Mouse (Mus musculus): ENCODE measurements at regions not wholly inside any gene's neighbourhood (a gene's known extent, or its start where the extent isn't known, plus 50 kb on each side); places are given as distances from the start of the nearest gene placed in this dataset.

DNA sequence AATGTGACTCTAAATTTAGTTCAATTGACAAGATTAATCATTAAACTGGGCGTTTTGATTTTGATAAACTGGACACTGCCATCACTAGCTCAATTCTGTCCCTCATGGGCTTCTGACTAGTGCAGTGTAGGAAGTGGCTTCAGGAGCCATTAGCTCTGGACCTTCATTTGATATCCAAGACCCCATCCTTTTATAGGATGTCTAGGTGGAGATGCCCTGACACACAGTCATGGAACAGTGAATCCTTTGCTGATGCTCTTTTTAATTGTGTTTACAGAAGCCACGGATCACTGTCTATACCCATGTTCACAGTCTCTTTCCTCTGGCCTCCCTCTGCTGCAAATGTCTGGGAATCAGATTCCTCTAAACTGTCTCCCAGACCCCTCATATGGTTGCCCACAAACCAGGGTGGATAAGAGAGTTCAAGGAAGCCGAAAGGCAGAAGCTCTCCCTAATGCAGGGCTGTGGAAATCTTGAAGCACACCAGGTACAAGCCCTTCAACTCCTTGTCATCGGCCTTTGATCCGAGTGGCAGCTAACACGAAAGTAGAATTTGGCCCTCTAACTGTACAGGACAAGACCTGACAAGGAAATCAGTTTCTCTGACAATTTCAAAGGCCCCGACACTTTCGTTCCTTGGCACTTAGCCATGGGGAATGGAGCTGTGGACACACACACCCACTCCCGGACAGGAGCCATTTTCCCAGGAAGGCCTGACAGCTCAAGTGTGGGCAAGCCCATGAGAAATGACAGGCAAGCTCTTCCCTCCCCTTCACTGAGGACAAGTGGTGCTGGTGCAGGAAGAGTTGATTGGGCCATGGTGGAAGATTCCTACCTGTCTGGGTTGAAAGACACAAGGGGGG lies 135.2 kb upstream of the Parp11 start:
- no peak for DNase-seq

DNA sequence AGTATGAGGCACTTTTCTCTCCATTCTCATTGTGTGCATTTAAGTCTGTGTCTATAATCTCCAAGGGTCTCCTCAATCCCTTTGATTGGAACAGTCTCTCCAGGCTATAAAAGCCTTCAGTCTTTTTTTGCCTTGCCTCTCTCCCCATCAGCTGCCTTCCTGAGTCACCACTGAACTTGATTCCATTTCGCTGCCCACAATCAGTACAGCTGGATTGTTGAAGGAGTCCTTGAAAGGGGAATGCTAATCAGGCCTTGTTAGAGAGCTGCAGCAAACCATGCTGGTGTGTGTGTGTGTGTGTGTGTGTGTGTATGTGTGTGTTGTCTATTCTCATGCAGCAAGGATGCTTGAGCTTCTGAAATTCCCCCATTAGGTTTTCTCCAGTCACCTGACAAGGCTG lies 129.3 kb upstream of the Parp11 start:
- no peak for DNase-seq

DNA sequence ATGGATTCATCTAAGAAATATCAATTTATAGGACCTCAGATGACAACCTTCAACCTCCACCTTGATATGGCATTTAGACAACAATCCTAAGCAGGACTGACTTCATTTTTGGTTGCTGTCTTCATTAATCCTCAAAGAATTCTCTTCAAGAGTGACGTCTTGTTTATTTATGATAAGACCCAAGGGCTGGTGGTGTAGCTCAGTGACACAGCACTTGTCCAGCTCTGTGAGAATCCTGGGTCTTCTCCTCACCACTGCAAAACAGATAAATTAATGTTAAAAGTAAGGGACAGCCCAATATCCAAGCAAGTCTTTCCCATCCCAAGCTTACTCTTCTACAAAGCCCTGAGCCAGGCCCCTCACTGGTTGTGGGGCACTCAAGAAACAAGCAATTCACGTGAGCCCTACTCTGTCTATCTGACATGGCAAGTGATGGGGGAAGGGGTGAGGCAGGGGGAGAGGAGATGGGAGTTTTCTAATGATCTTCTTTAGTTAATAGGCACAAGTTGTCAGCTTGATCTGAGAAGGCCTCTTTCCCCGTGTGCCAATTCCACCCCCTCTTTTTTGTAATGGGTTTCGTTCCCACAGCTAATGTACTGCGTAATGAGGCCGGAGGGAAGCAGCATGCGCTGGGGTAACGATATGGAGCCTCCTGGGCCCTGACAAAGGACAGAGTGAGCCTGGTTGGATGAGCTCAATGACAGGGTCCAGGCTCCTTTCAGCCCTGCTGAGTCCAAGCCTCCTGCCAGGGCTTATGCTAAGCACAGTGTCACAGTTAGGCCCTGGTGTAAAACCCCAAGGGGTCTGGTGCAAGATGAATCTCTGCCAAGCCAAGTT lies 127.7 kb upstream of the Parp11 start:
- DNase-seq = no peak

DNA sequence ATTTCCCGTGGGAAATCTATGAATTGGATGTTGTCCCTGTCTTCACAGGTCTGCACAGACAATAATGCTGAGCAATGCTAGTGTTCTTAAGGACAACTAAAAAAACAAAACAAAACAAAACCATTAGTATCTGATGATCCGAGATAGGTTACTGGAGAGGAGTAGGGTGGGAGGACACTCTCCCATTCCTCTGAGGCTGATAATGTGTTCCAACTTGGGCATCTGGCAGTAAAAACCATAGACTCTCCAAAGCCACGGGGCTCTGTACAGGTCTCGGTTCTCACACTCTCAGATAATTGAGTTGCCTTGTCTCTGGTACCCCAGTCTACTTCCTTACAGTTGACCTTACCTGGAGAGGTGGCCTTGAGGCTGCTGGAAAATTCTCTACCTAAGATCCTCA lies 126.0 kb upstream of the Parp11 start:
- DNase-seq = no peak

GRCm38 (mm10) chr6:127321031-127321430 lies 125.6 kb upstream of the Parp11 start:
- no peak for DNase-seq

DNA sequence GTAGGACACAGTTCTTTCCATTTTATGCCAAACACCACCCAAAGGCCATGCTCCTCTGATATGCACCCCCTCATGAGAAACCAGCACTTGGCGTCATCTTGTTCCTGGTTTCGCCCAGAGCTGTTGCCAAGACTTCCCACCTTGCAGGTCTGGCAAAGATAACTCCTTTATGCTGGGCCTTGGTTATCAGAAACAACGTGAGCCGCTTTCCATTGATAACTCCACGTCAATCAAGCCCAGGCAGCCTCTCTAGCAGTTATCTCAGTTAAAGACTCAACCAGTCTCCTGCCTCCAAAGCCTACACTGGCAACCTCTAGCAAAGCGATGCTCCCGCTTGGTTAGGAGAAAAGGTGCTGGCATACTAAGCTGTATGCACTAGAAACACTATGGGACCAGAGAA lies 124.2 kb upstream of the Parp11 start:
- no peak for DNase-seq

DNA sequence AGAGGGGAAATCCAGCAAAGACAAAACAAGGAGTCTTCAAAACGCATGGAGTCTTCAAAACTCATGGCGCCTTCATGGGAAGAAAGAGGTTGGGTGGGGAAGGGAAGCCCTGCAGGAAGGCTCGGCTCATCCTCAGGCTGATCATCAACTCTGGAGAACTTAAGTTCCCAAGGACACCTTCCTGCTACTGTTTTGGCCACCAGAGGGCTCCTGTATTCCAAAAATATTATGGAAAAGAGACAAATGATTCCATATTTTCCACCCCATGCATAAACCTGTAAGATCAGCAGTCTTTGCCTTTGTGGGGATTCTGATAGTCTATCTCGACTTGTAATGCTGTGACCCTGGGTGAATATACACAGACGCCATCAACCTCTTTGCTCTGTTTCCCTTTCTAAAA lies 121.7 kb upstream of the Parp11 start:
- DNase-seq = no peak

DNA sequence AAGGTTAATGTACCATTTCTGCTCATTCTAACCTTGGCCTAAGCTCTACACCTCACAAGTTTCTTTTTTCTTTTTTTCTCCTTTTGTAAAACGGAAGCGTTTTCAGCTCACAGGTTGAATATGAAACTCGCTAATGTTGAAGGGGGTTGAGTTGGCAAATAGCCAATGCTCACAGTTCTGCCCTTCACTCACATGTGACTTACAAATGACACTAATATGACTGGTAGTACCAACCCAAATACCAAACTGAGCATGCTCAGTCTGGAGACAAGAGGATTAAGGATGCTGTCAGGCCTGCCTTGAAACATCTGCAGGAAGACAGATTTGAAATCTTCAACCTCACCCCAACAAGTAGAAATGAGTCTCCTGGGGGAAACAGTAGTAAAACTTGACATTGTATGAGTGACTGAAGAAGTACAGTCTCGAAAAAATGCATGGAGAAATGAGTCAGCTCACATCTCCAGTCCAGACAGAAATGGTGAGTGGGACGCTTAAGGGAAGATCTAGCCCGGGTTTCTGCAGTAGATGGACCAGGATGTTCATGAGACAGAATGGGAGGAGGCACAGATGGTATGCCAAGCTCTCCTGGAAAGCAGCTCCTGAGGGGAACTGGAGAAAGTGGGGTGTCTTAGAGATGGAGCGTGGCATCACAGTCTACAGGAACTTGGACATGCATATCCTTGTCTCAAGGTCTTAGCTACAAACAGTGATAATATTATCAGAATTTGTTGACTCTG lies 120.9 kb upstream of the Parp11 start:
- DNase-seq = no peak

- DNase-seq = no peak
These were observed 120.3 kb upstream of the Parp11 start for GRCm38 (mm10) chr6:127326333-127326729.

GRCm38 (mm10) chr6:127329191-127330014 lies 117.2 kb upstream of the Parp11 start:
- no peak for DNase-seq

DNA sequence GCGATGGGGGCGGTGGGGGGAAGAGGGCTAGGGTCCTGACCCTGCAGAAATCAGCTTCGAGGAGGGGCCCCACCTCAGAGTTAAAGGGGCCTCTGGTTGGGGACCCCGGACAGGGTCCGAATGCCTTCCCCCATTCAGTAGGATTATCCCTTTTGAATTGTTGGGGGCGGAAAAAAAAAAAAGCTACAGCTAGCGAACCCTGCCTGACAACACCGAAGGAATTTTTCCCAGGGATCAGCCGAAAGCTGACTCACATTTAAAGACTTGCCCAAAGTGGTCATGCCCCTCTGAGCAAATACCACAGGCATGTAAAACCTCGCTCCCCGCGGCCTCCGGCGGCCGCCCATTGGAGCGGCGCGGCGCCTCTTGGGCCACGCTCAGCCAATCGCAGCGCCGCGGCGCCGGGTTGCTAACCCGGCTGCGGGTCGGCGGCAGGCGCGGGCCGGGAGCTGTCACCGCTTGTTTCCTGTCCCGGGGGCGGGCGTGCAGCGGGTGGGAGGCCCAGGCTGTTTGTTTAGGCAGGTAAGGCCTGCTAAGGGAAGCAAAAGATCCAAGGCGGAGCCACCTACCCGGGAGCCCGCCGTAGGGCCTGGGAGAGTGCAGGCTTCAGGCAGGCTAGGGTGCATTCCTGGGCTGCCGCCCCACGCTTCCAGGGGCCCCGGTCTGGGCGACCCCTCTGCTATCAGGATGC lies 116.5 kb upstream of the Parp11 start:
- peak; percentile 90 to 93 for DNase-seq

GRCm38 (mm10) chr6:127331091-127331490 lies 115.5 kb upstream of the Parp11 start:
- no peak for DNase-seq

- peak in 1 of 2 experiments; percentile 13 for DNase-seq
These were observed 112.4 kb upstream of the Parp11 start for GRCm38 (mm10) chr6:127334256-127334655.

- DNase-seq = no peak
These were observed 111.2 kb upstream of the Parp11 start for GRCm38 (mm10) chr6:127335462-127335886.

GRCm38 (mm10) chr6:127335996-127336660 lies 110.5 kb upstream of the Parp11 start:
- DNase-seq = peak in 1 of 2 experiments; percentile 27

- DNase-seq = peak; percentile 62 to 74
These were observed 109.8 kb upstream of the Parp11 start for GRCm38 (mm10) chr6:127336681-127337397.

DNA sequence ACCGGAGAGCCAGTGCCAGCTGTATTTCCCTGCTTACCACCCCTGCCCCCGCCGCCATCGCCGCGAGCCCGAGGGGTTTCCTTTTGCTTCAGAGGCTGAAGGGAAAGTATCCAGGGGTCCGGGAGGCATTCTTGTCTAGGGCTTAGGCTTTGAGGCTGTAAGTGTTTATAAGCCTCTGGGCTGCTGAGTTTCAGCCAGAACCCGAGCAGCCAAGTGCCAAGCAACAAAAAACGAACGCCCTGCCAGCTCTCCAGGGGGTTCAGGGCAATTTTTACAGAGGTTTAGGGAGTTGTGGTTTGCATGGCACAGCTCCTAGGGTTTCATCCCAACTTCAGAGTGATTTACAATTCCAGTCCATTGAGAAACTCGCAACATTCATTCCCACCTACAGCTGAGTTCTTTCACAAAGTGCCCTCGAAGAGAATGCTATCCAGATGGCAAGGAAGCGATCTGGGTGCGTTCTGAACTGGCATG lies 109.2 kb upstream of the Parp11 start:
- no peak for DNase-seq

GRCm38 (mm10) chr6:127338412-127338811 lies 108.2 kb upstream of the Parp11 start:
- DNase-seq = no peak

DNA sequence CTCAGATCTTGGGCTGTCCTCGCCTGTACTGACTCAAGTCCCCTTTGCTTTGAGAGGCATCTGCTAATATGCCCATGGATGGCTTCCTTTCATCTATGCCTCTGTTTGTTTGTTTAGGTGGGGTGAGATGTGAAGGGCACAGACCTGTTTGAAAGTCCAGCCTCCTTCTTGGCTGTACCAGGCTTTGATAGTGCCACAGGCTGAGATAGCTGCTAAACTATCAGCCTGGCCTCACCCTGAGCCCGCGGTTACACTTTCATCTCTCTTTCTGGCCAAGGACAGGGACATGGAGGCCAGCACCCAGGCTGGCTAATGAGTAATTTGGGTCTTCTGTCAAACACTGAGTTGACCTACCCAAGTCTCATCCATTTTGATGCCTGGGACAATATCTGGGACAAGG lies 105.0 kb upstream of the Parp11 start:
- no peak for DNase-seq

- DNase-seq = no peak
These were observed 97.8 kb upstream of the Parp11 start for GRCm38 (mm10) chr6:127348770-127349409.
